22 mouse cellular contexts compared by ENCODE assay signal in the genomic region with DNA sequence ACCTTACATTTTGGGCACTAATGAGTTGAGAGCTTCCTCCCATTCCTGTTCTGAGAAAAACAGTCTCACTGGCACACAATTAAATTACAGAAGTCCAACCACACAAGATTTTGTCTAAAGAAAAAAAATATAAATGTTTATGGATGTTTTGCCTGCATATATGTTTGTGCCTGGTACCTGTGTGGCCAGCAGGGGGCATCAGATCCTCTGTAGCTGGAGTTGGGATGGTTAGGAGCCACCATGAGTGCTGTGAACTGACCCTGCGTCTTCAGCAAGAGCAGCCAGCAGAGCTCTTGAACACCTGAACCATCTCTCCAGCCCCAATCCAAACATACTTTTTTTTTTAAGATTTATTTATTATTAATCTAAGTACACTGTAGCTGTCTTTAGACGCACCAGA. TPM values are rescaled to one million over a fixed set of nuclear protein-coding genes. Genes with fewer than 3 reads are reported as not detected.
A peak's percentile ranks its signal among the peaks of the same experiment; 100 is the strongest.
DNase-seq lines count a peak whose midpoint lies in the region; ATAC-seq and TF ChIP-seq lines count a peak whose summit lies in the region.
"Had no signal": no experiment of that assay in that cellular context is flagged by ENCODE, and none has a peak within 500 bp of the region (broad histone marks: within the 10 kb centered on the region; RNA-seq: fewer than 3 reads in every experiment).

No protein-coding gene starts in this region.

- no peak for TF ChIP-seq POLR2A in kidney, adult 2 months (IDR thresholded peaks at IDR 0.05; ENCODE audit: low read depth, low read length)

- 95% methylated on average over 2 of the region's 2 CpGs for WGBS in kidney, adult 2 months
- WGBS in midbrain, postnatal 0 days, result 98% methylated on average over 2 of the region's 2 CpGs
- 96% methylated on average over 2 of the region's 2 CpGs for WGBS in midbrain, embryonic 15.5 days

- no peak overlapping the region for H3K4me2 ChIP-seq in midbrain, postnatal 0 days (ENCODE audit: low read depth, low read length, poor library complexity, severe bottlenecking)
- no peak overlapping the region for H3K4me2 ChIP-seq in midbrain, embryonic 15.5 days
- H3K4me2 ChIP-seq: embryonic facial prominence, embryonic 12.5 days had no signal

- no peak overlapping the region for H3K9ac ChIP-seq in midbrain, postnatal 0 days (replicated peaks; ENCODE audit: low read length, poor library complexity, severe bottlenecking)
- no peak overlapping the region for H3K9ac ChIP-seq in midbrain, embryonic 15.5 days
- H3K9ac ChIP-seq: embryonic facial prominence, embryonic 12.5 days; forebrain, postnatal 0 days had no signal

- no peak for ATAC-seq in midbrain, postnatal 0 days (ENCODE audit: low FRiP score)
- no peak for ATAC-seq in midbrain, embryonic 15.5 days (replicated peaks)
- no peak for ATAC-seq in megakaryocyte-erythroid progenitor cell, adult 5-6 weeks (replicated peaks; ENCODE audit: low FRiP score, low TSS enrichment, poor library complexity, severe bottlenecking)
- ATAC-seq: forebrain, postnatal 0 days; hindbrain, embryonic 16.5 days had no signal

- DNase-seq in kidney, adult 2 months, result no peak
- no peak for DNase-seq in kidney, postnatal 14 days
- no peak for DNase-seq in midbrain, postnatal 0 days (ENCODE audit: low spot score)
- peak; percentile 21 for DNase-seq in NIH3T3 (ENCODE audit: low read depth)
- DNase-seq in cerebellum, adult 9-11 months, result no peak
- DNase-seq: adrenal gland, postnatal 25 days; cerebellum, adult 11 months; forebrain, postnatal 0 days; heart, postnatal 14 days; layer of hippocampus, adult 9-11 months; midbrain, embryonic 14.5 days had no signal

- H3K27me3 ChIP-seq in kidney, adult 2 months (replicated peaks; ENCODE audit: control insufficient read depth, insufficient read depth, low read length), result no peaks in the 10 kb centered on the region
- no peaks in the 10 kb centered on the region for H3K27me3 ChIP-seq in midbrain, postnatal 0 days (ENCODE audit: insufficient read depth, low read length)
- H3K27me3 ChIP-seq in midbrain, embryonic 15.5 days (replicated peaks), result no peaks in the 10 kb centered on the region
- H3K27me3 ChIP-seq: embryonic facial prominence, embryonic 12.5 days had no signal

- H3K27ac ChIP-seq in kidney, adult 2 months (ENCODE audit: insufficient read depth, low read depth, low read length), result no peak overlapping the region
- H3K27ac ChIP-seq in midbrain, postnatal 0 days (ENCODE audit: low read depth, low read length), result no peak overlapping the region
- no peak overlapping the region for H3K27ac ChIP-seq in midbrain, embryonic 15.5 days
- H3K27ac ChIP-seq: embryonic facial prominence, embryonic 12.5 days; heart, embryonic 10.5 days had no signal

- H3K36me3 ChIP-seq in kidney, adult 2 months (ENCODE audit: control insufficient read depth, insufficient read depth, low read length), result no peaks in the 10 kb centered on the region; the same call in 1 of the 2 replicates
- H3K36me3 ChIP-seq in midbrain, postnatal 0 days (ENCODE audit: insufficient read depth, low read length), result no peaks in the 10 kb centered on the region
- no peaks in the 10 kb centered on the region for H3K36me3 ChIP-seq in midbrain, embryonic 15.5 days (replicated peaks)
- H3K36me3 ChIP-seq: heart, embryonic 10.5 days had no signal

- H3K4me3 ChIP-seq in kidney, adult 2 months (ENCODE audit: insufficient read depth, low read depth, low read length), result no peak overlapping the region
- H3K4me3 ChIP-seq in midbrain, postnatal 0 days (ENCODE audit: low read depth, low read length), result no peak overlapping the region
- no peak overlapping the region for H3K4me3 ChIP-seq in midbrain, embryonic 15.5 days
- H3K4me3 ChIP-seq: embryonic facial prominence, embryonic 12.5 days; heart, embryonic 10.5 days had no signal

- H3K4me1 ChIP-seq in kidney, adult 2 months (ENCODE audit: control insufficient read depth, insufficient read depth, low read length), result no peaks in the 10 kb centered on the region
- no peaks in the 10 kb centered on the region for H3K4me1 ChIP-seq in midbrain, postnatal 0 days (ENCODE audit: insufficient read depth, low read length)
- no peaks in the 10 kb centered on the region for H3K4me1 ChIP-seq in midbrain, embryonic 15.5 days

- TF ChIP-seq CTCF in kidney, adult 2 months (conservative IDR thresholded peaks at IDR 0.05; ENCODE audit: insufficient read depth, insufficient read length, low read depth, low read length), result 0 out of 2 replicates have a peak, but pooled peaks have one; percentile 18
- TF ChIP-seq CTCF in midbrain, postnatal 0 days (IDR thresholded peaks at IDR 0.05), result peak; percentile 26; the same call in 1 of the 2 replicates

- H3K9me3 ChIP-seq in midbrain, postnatal 0 days (ENCODE audit: low read length), result no peaks in the 10 kb centered on the region
- H3K9me3 ChIP-seq in midbrain, embryonic 15.5 days, result no peaks in the 10 kb centered on the region
- H3K9me3 ChIP-seq: embryonic facial prominence, embryonic 12.5 days; heart, embryonic 10.5 days had no signal

RNA-seq across cellular contexts. Expression of a gene that starts 52.0 kb away (rescaled TPM):
- not detected in 2 replicates for polyA plus RNA-seq in kidney, adult 2 months (2012; rRNA removed)
- not detected in 2 replicates for total RNA-seq in midbrain, postnatal 0 days (2014; rRNA removed)
- not detected in 2 replicates for polyA plus RNA-seq in midbrain, postnatal 0 days (2015; fragmentation: Nextera tagmentation; extraction: Ambion mirVana)
- not detected in 2 replicates for polyA plus RNA-seq in midbrain, embryonic 15.5 days (2015; fragmentation: Nextera tagmentation; extraction: Ambion mirVana)
- total RNA-seq in megakaryocyte-erythroid progenitor cell, adult 5-6 weeks (2014; fragmentation: Nextera tagmentation), result 0.28 TPM in 1 of 2 replicates, not detected in the other
- not detected in 2 replicates for total RNA-seq in megakaryocyte-erythroid progenitor cell, adult 5-6 weeks (2017)
- total RNA-seq: adrenal gland, postnatal 25 days; common myeloid progenitor, adult 5-6 weeks; forebrain, postnatal 0 days; gastrocnemius, adult 8-10 months; heart, postnatal 14 days; left cerebral cortex, postnatal 25 days had no signal
- polyA plus RNA-seq: forebrain, postnatal 0 days; heart, embryonic 10.5 days; kidney, embryonic 16.5 days; liver, embryonic 16.5 days; urinary bladder, adult 2 months had no signal
